Mouse (Mus musculus): Measurements from ENCODE around the gene Mmel1. TPM values are rescaled to one million over a fixed set of nuclear protein-coding genes. Genes with fewer than 3 reads are reported as not detected.

The Mmel1 gene
- total RNA-seq, 4 experiments from 2014 or later: 0.37 to 1.2 (median 0.78) TPM

DNA sequence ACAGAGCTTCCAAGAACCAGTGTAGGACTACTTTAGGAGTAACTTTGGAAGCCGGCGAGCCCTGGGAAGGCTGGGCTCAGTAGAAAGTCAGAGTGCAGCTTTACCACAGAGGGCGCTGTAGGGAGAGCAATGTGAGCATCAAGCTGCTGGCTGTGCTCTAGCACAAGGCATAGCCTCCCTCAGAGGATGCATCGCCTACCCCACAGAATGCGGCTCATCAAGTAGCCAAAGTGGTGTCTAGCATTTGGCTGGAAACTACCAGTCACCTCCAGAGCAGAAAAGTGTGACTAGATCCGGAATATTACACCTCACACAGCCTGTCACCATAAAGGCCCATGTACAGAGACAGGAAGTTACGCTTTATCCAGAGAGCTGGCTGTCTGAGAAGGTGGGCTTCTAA, 66.4 kb downstream of the Mmel1 start:
- no peak for DNase-seq (ENCODE audit: low spot score in 2 of 2)

DNA sequence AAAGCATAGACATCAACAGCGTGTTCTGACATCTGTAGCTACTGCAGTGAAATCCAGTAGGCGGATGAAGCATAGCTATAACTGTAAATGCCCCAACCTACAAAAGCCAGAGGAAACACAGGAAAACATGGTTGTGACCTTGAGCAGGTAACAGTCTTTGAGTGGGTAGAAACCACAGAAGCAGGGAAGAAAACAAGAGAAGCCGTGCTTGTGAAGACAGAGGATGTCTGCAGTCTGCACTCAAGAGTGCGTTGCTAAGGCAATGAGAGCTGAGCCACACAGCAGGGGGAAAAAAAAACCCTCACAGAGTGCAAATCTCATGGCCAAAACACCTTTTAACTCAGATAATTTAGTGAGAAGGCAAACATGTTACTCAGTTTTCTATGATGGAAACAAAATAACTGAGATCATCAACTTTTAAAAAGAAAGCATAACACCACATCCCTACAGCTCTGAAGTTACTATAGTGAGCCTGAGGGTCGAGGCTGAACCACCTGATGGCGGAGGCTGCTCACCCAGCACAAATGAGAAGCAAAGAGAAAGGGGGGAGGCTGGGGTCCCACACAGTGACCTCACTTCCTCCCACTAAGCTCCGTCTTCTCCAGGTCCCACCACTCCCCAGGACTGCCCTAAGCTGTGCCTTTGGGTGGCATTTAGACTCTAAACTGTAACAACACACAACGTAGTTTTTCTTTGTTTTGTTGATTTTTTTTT, 67.3 kb downstream of the Mmel1 start:
- no peak for DNase-seq (ENCODE audit: low spot score in 2 of 2)

DNA sequence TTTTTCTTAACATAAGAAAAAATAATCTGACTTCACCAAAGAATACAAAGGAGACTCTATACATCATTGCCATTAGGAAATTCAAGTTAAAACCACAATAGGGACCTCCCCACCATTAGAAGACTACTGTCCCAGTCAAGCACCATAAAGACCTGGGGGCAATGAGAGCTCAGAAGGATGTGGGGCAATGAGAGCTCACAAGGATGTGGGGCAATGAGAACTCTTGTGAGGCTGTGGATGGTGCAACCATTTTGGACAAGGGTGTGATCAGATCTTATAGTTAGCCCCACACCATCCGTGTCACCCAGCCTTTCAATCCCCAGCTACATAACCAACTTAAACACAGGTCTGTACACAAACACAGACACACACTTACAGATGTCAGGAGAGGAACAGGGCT, 68.4 kb downstream of the Mmel1 start:
- DNase-seq (ENCODE audit: low spot score in 2 of 2): no peak

DNA sequence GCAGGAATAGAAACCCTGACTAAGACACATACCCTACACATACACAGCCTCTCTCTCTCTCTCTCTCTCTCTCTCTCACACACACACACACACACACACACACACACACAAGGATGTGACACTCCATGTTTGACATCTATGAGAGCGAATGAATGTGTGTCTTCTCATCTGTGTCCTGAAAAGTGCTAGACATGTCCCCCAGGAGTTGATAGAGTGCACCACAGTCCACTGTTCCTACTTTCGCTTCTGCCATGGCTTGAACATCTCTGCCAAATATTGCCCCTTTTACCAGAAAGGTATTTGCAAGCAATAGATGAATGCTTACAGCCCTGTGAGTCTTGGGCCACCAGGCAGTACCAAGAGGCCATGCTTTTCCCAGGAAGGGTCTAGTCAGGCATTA, 70.8 kb downstream of the Mmel1 start:
- DNase-seq (ENCODE audit: low spot score in 2 of 2): no peak

DNA sequence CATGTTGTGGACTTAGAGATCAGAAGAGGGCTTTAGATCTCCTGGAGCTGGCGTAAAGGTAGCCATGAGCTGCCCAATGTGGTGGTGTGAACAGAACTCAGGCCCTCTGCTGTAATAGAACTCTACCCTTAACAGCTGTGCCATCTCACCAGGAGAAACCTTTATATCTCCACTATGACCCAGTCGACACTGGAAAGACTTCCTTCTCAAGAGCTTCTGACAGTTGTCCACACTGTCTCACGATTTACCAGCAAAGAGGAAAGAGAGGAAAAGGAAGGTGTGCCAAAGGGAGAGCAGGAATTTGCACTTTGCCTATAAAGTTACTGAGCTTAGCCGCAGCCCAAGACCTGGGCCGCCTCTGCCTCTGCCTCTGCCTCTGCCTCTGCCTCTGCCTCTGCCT, 72.4 kb downstream of the Mmel1 start:
- no peak for DNase-seq (ENCODE audit: low spot score in 2 of 2)

DNA sequence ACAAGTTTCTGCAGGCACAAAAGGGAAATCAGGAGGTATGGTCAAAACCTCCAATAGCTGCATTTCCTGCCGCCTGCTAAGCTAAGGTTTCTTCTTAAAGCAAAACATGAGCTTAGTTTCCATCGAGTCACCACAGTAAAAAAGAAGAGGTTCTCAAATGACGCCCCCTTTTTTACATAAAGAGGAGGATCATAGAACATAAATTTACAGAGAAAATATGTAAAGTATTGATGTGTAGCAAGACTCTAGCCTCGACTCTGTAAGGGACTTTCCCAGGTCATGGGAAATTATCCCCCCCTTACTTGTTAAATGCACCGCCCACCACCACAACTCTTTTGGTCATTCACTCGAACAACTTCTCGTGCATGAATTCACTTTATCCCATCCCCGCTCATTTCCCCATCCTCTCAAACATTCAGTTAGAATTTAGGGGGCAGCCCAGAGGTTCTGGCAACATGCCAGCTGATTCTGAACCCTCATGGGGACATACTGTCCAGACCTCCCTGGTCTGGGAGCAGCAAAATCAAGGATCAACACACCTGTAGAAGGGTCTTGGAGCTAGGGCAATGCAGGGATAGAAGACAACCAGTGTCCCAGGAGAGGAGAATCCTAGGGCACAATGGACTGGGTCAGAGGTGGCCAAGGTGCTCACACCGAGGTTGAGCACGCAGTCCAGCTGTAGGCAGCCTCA, 73.4 kb downstream of the Mmel1 start:
- no peak for DNase-seq (ENCODE audit: low spot score in 2 of 2)

DNA sequence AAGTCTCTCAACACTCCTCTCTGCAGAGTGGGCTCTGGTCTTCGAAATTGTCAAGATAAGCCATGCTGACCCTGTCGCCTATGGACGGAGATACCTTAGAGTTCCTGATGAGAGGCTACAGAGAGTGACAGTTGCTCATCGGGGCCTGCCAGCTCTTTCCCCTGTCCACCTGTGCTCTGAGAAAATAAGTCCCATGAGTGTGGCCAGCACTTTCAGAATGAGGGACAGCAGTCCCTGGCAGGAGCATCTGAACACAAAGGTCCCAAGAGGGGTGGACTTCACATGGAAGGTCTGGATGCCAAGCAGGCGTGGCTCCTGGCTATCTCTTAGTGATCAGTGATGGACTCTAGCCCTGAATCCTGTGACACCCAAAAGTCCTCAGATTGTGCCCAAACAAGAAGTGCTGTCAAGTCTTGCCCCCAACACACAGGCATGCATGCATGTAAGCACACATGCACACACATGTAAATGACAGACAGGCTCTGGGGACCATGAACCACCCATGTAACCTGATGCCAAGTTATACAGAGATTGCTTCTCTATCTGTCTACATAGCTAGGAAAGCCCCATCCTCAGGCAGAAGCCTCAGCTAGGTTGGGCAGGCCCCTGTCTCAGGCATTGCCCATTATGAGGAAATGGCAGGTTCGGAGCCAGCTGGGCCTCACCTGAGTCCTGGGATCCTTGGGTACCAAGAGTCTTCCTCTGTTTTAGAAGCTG, 74.1 kb downstream of the Mmel1 start:
- DNase-seq (ENCODE audit: low spot score in 2 of 2): no peak

DNA sequence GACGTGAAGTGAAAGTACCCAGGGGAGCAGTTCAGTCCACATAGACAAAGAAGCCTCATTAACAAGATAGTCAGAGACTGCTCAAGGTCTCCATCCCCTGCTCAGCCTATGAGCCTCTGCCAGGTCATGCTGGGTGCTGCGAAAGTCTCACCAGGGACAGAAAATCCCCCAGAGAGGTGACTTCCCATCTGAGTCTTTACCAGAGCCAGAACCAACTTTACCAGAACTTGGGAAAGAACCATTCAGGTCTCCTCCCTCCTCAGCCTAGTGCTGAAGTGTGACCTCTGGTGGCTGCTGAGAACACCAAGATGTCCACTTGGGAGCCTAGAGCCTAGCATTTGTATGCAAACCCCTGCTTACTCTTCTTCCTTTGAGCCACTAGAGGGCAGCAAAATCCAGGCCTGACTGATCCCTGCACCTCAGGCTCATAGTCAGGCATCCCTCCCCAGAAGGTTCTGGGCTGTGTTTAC, 74.8 kb downstream of the Mmel1 start:
- DNase-seq (ENCODE audit: low spot score in 2 of 2): peak in 1 of 2 experiments; percentile 78

Other genes with a start within 250 kb of the Mmel1 start
- 10 to 100 TPM in 3 of 4 experiments, 1 to 10 TPM in 1; 9.1 to 11.7 (median 11.2) TPM for gene Prdm16, start 232.7 kb upstream of the Mmel1 start, total RNA-seq (2022)
- not detected for gene Actrt2, start 201.7 kb upstream of the Mmel1 start, total RNA-seq (2022)
- 1 to 10 TPM; 2.8 to 5.0 (median 4.4) TPM for gene Ttc34, start 32.1 kb upstream of the Mmel1 start, total RNA-seq (2022)
- 10 to 100 TPM; 56.5 to 68.1 (median 60.5) TPM for gene Fam213b, start 29.6 kb downstream of the Mmel1 start, total RNA-seq (2022)
- 1 to 10 TPM; 1.5 to 3.0 (median 2.8) TPM for gene Tnfrsf14, start 59.0 kb downstream of the Mmel1 start, total RNA-seq (2022)
- gene Hes5, start 91.3 kb downstream of the Mmel1 start, total RNA-seq (2022): 10 to 100 TPM; 31.5 to 42.6 (median 41.9) TPM
- 10 to 100 TPM; 35.5 to 44.7 (median 38.6) TPM for gene Pank4, start 94.5 kb downstream of the Mmel1 start, total RNA-seq (2022)
- 10 to 100 TPM; 56.8 to 64.3 (median 60.9) TPM for gene Plch2, start 187.2 kb downstream of the Mmel1 start, total RNA-seq (2022)
- gene Pex10, start 197.4 kb downstream of the Mmel1 start, total RNA-seq (2022): 10 to 100 TPM; 17.6 to 21.2 (median 19.5) TPM
- 10 to 100 TPM; 63.3 to 69.9 (median 64.2) TPM for gene Rer1, start 216.8 kb downstream of the Mmel1 start, total RNA-seq (2022)
- 10 to 100 TPM; 10.2 to 19.4 (median 12.9) TPM for gene Morn1, start 217.0 kb downstream of the Mmel1 start, total RNA-seq (2022)

All from left cerebral cortex, adult 8-10 months (tissue).